Mouse (Mus musculus) embryonic fibroblast, embryonic 13.5 days (primary cell): Measurements from ENCODE around the gene Sgce.
"Not testable (repeated sequence)": the region's sequence is repeated elsewhere in the genome, so short reads cannot be mapped to it uniquely, and the experiment has no call there.

Experiments used
- CTCF ChIP-seq: IDR thresholded peaks from 2 replicates; pipeline ENCODE4 v1.5.1; 2011; ENCODE audit warnings: mild to moderate bottlenecking, control low read depth, low read length, moderate library complexity, borderline replicate concordance; ENCODE audit not compliant: insufficient read depth
- POLR2A ChIP-seq: IDR thresholded peaks from 2 replicates; pipeline ENCODE4 v1.6.1; 2011; ENCODE audit warnings: low read depth, mild to moderate bottlenecking, control low read depth, low read length, moderate library complexity

GRCm38 (mm10) chr6:4761415-4762142 lies 14.6 kb upstream of the Sgce start:
- TF ChIP-seq POLR2A, CTCF: not testable (repeated sequence)
